Mouse (Mus musculus) liver, embryonic 18 days (tissue): Measurements from ENCODE around the gene Aldh8a1. TPM values are rescaled to one million over a fixed set of nuclear protein-coding genes. Genes with fewer than 3 reads are reported as not detected.

Experiments
- polyA plus RNA-seq: library from polyadenylated mRNA; depleted of rRNA; stranded (reverse); fragments of >200 nt; gene quantifications from 2 replicates; pipeline ENCODE4 v1.2.3, GENCODE M21; 2012; rRNA removed

Gene Aldh8a1
- 44.4 and 54.8 TPM in 2 replicates for polyA plus RNA-seq

DNA sequence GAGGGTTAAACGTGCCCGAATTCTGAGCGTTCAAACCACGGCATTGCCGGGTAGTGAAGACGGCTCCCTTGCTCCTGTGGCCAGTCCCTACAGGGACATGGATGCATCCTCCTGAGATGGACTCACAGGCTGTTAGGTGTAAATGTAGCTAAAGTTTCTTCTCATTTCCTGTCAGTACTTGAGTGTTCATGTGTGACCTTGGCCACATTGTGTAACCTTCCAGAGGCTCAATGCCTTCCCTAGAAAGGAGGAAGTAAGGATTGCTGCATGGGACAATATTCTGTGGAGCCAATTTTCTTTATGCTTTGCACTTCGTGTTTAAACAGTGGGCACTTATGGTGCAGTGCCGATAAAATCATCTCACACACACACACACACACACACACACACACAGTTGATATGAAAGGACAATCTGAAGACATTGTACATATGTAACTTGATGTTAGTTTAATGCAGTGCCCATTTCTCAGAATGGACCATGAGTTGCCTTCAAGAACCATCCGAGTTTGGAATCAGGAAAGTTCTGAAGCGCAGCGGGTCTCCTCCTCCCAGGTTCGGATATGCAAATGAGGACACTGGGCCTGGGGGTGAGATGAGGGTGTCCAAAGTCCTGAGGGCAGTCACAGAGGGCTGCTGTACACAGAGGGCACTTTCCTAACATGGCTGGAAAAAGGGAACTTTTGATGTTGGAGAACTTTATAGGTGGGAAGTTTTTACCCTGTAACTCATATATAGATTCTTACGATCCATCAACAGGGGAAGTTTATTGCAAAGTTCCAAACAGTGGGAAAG lies at the start of gene Aldh8a1:
TSS of gene Aldh8a1 (plus strand) at position 610 of the 792 bp plus-strand sequence.

Other genes with a start within 250 kb of the Aldh8a1 start
- 16.7 and 17.6 TPM in 2 replicates for gene Myb, start 216.3 kb upstream of the Aldh8a1 start, polyA plus RNA-seq
- gene Hbs1l, start 81.3 kb upstream of the Aldh8a1 start, polyA plus RNA-seq = 24.1 and 31.9 TPM in 2 replicates
- not detected in 2 replicates for gene 1700020N01Rik, start 215.9 kb downstream of the Aldh8a1 start, polyA plus RNA-seq